In the genomic region with DNA sequence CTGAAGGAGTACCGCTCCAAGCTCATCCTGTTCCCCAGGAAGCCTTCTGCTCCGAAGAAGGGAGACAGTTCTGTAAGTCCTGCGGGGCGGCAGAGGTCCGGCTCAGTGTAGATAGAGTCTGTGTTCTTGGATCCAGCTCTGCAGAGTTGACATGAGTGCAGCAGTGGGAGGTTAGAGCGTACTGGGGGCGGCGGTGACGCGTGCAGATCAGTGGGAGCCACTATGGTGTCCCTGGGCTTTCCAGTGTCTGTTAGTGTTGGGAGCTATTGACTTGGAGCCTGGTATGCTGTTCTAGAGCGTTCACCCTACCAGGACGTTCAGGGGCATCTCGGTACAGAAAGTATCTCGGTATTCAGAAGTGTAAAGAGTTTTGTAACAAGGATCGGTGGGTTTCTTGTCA, we compare ENCODE assay signal across 8 mouse cellular contexts. TPM values are rescaled to one million over a fixed set of nuclear protein-coding genes. Genes with fewer than 3 reads are reported as not detected.
DNase-seq lines count a peak whose midpoint lies in the region; ATAC-seq and TF ChIP-seq lines count a peak whose summit lies in the region.

No protein-coding gene starts in this region.

- H3K4me1 ChIP-seq in kidney, postnatal 0 days (replicated peaks; ENCODE audit: insufficient read depth, low read length), result 0 out of 2 replicates have a peak, but pooled peaks cover 4% of the 10 kb centered on the region
- peaks cover 10% of the 10 kb centered on the region for H3K4me1 ChIP-seq in bone marrow macrophage, adult 2 months (ENCODE audit: control insufficient read depth, insufficient read depth, low read length)
- H3K4me1 ChIP-seq in intestine, embryonic 14.5 days (replicated peaks; ENCODE audit: control insufficient read depth, insufficient read depth, low read length), result peaks cover 8% of the 10 kb centered on the region

- no peak for ATAC-seq in kidney, postnatal 0 days (replicated peaks; ENCODE audit: low FRiP score, low read depth)
- ATAC-seq in intestine, embryonic 14.5 days (replicated peaks; ENCODE audit: low FRiP score, low TSS enrichment, low read depth), result no peak

- TF ChIP-seq POLR2A in bone marrow macrophage, adult 2 months (IDR thresholded peaks at IDR 0.05; ENCODE audit: borderline replicate concordance, low read depth, low read length), result no peak

- no peaks in the 10 kb centered on the region for H3K27me3 ChIP-seq in kidney, postnatal 0 days (ENCODE audit: insufficient read depth, low read length)
- H3K27me3 ChIP-seq in intestine, embryonic 14.5 days (replicated peaks; ENCODE audit: control insufficient read depth, insufficient read depth, low read length), result no peaks in the 10 kb centered on the region

- WGBS in kidney, postnatal 0 days, result 11% methylated on average over 14 of the region's 15 CpGs
- WGBS in intestine, embryonic 14.5 days, result 17% methylated on average over 14 of the region's 15 CpGs

- H3K9ac ChIP-seq in kidney, postnatal 0 days (ENCODE audit: low read depth, low read length), result peak overlapping the region; percentile 97
- H3K9ac ChIP-seq in intestine, embryonic 14.5 days (ENCODE audit: low read length), result peak overlapping the region; percentile 99

- TF ChIP-seq CTCF in kidney, postnatal 0 days (IDR thresholded peaks at IDR 0.05; ENCODE audit: low read depth), result no peak
- no peak for TF ChIP-seq CTCF in bone marrow macrophage, adult 2 months (IDR thresholded peaks at IDR 0.05; ENCODE audit: low read depth, low read length)

- peak overlapping the region; percentile 71 for H3K4me2 ChIP-seq in kidney, postnatal 0 days (ENCODE audit: low read length)
- peak overlapping the region; percentile 91 for H3K4me2 ChIP-seq in intestine, embryonic 14.5 days (ENCODE audit: low read length)

- DNase-seq in kidney, postnatal 0 days (ENCODE audit: low spot score), result no peak
- DNase-seq in kidney, adult 18-20 months, result no peak
- no peak for DNase-seq in intestine, embryonic 14.5 days (ENCODE audit: low spot score)
- peak; percentile 28 for DNase-seq in neural tube, embryonic 10.5 days (ENCODE audit: extremely low spot score, low spot score)
- no peak for DNase-seq in right cerebral cortex, postnatal 10 days (ENCODE audit: low spot score in 2 of 2)
- no peak for DNase-seq in T-cell, adult 2 months (ENCODE audit: low spot score)
- no peak for DNase-seq in spleen, adult 18-20 months

- H3K4me3 ChIP-seq in kidney, postnatal 0 days (replicated peaks; ENCODE audit: low read depth, low read length), result peak overlapping the region; percentile 85
- peak overlapping the region; percentile 95 for H3K4me3 ChIP-seq in bone marrow macrophage, adult 2 months (ENCODE audit: insufficient read depth, low read length)
- H3K4me3 ChIP-seq in intestine, embryonic 14.5 days (ENCODE audit: low read depth, low read length), result peak overlapping the region; percentile 85

- H3K27ac ChIP-seq in kidney, postnatal 0 days, result peak overlapping the region; percentile 8; the same call in 1 of the 2 replicates
- H3K27ac ChIP-seq in bone marrow macrophage, adult 2 months (ENCODE audit: insufficient read depth, low read depth, low read length), result peak overlapping the region; percentile 76
- H3K27ac ChIP-seq in intestine, embryonic 14.5 days (ENCODE audit: low read depth), result peak overlapping the region; percentile 89; the same call in 1 of the 2 replicates

- H3K36me3 ChIP-seq in kidney, postnatal 0 days (ENCODE audit: insufficient read depth, low read length), result peaks cover 17% of the 10 kb centered on the region
- peaks cover 32% of the 10 kb centered on the region for H3K36me3 ChIP-seq in intestine, embryonic 14.5 days (ENCODE audit: control insufficient read depth, insufficient read depth, low read length)

- no peaks in the 10 kb centered on the region for H3K9me3 ChIP-seq in kidney, postnatal 0 days (replicated peaks; ENCODE audit: low read length)
- H3K9me3 ChIP-seq in intestine, embryonic 14.5 days (ENCODE audit: control insufficient read depth, low read length), result no peaks in the 10 kb centered on the region

RNA-seq across cellular contexts. Expression of gene Rpl13, which starts 1.1 kb away (rescaled TPM):
- 1,763 and 1,932 TPM in 2 replicates for polyA plus RNA-seq in kidney, postnatal 0 days (2015; fragmentation: Nextera tagmentation; extraction: Ambion mirVana)
- polyA plus RNA-seq in bone marrow macrophage, adult 2 months (2012; ENCODE audit: insufficient read depth, insufficient read length, missing spikeins), result 1,467 and 1,640 TPM in 2 replicates
- polyA plus RNA-seq in intestine, embryonic 14.5 days (2014; fragmentation: Nextera tagmentation; extraction: Ambion mirVana), result 1,906 and 1,976 TPM in 2 replicates

RNA-seq across cellular contexts. Expression of gene Cpne7, which starts 13.9 kb away (rescaled TPM):
- polyA plus RNA-seq in kidney, postnatal 0 days (2015; fragmentation: Nextera tagmentation; extraction: Ambion mirVana), result 2.3 and 3.3 TPM in 2 replicates
- not detected in 2 replicates for polyA plus RNA-seq in bone marrow macrophage, adult 2 months (2012; ENCODE audit: insufficient read depth, insufficient read length, missing spikeins)
- 0.70 and 0.85 TPM in 2 replicates for polyA plus RNA-seq in intestine, embryonic 14.5 days (2014; fragmentation: Nextera tagmentation; extraction: Ambion mirVana)

RNA-seq across cellular contexts. Expression of gene Spg7, which starts 40.5 kb away (rescaled TPM):
- 49.6 and 54.0 TPM in 2 replicates for polyA plus RNA-seq in kidney, postnatal 0 days (2015; fragmentation: Nextera tagmentation; extraction: Ambion mirVana)
- polyA plus RNA-seq in bone marrow macrophage, adult 2 months (2012; ENCODE audit: insufficient read depth, insufficient read length, missing spikeins), result 58.3 and 65.1 TPM in 2 replicates
- 46.0 and 47.2 TPM in 2 replicates for polyA plus RNA-seq in intestine, embryonic 14.5 days (2014; fragmentation: Nextera tagmentation; extraction: Ambion mirVana)

RNA-seq across cellular contexts. Expression of gene Sult5a1, which starts 54.8 kb away (rescaled TPM):
- polyA plus RNA-seq in kidney, postnatal 0 days (2015; fragmentation: Nextera tagmentation; extraction: Ambion mirVana), result 12.0 and 13.9 TPM in 2 replicates
- not detected in 2 replicates for polyA plus RNA-seq in bone marrow macrophage, adult 2 months (2012; ENCODE audit: insufficient read depth, insufficient read length, missing spikeins)
- 17.5 and 18.7 TPM in 2 replicates for polyA plus RNA-seq in intestine, embryonic 14.5 days (2014; fragmentation: Nextera tagmentation; extraction: Ambion mirVana)

Comparison
In these comparisons a context has a peak if more than half of its experiments do, and no peak if none do; other contexts are left out.
1. H3K27ac ChIP-seq: peak in every context shown above with its lines; median percentile 89 in intestine, embryonic 14.5 days; 76 in bone marrow macrophage, adult 2 months; 8 in kidney, postnatal 0 days.